Mouse (Mus musculus) B cell, adult 2 months (primary cell): Measurements from ENCODE around the gene Ldb1.
"Not testable (repeated sequence)": the region's sequence is repeated elsewhere in the genome, so short reads cannot be mapped to it uniquely, and the experiment has no call there.

Source experiments
- DNase-seq, 2 experiments: peaks; one replicate each; pipeline ENCODE4 v3.0.0; 2022

The Ldb1 gene

GRCm38 (mm10) chr19:46026567-46026966 is 18.4 kb downstream of the Ldb1 start:
- DNase-seq = no peak

DNA sequence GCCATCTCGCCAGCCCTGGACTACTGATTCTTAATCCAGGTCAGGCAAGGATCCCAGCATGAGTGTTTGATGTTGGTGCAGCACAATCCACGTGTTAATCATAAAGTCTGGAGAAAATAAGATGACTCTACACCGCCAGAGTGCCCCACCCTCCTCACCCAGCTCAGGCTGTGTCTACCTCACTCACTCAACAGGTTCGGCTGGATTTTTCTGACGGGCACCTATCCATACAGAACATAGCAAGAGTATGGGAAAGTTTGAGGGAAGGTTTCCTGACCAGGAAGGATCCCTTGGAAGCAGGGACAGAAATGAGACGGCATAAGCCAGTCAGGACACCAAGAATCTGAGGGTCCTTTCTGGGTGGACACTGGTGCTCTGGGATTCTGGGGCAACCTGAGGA is 20.1 kb downstream of the Ldb1 start:
- no peak for DNase-seq

DNA sequence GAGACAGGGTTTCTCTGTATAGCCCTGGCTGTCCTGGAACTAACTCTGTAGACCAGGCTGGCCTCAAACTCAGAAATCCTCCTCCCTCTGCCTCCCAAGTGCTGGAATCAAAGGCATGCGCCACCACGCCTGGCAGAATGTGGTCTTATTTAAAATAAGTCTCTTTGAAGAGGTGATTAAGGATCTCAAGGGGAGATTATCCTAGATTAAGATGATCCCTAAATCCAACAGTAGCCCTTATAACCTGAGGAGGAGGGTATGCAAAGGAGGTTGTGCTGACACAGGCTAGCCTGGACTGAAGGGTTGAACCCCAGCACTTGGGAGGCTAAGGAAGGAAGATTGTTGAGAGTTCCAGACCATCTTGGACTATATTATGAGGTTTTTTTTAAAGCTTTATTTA is 29.0 kb downstream of the Ldb1 start:
- no peak for DNase-seq

DNA sequence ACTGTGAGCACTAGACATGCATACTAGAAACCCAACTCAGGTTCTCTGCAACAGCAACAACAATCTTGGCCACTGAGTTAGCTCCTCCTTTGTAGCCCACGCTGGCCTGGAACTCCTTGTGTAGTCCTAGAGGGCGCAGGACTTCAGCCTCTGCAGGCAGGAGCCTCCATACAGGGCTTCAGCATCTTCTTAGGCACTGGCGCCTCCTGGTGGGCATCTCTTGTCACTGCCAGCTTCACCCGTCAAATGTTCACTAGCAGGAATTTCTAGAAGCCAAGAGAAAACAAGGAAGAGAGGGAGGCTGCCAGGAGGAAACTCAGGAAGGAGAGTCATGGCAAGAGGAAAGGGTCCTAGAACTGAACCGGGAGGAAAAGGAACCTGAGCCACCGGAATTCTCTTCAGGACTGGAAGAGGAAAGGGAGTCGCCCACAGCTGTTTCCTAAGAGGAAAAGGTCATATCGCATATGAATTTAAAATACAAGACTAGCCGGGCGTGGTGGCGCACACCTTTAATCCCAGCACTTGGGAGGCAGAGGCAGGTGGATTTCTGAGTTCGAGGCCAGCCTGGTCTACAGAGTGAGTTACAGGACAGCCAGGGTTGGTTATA is 30.3 kb downstream of the Ldb1 start:
- DNase-seq = peak; percentile 88 to 89

- DNase-seq = no peak
Measured at GRCm38 (mm10) chr19:46005680-46006079, 39.3 kb downstream of the Ldb1 start.

DNA sequence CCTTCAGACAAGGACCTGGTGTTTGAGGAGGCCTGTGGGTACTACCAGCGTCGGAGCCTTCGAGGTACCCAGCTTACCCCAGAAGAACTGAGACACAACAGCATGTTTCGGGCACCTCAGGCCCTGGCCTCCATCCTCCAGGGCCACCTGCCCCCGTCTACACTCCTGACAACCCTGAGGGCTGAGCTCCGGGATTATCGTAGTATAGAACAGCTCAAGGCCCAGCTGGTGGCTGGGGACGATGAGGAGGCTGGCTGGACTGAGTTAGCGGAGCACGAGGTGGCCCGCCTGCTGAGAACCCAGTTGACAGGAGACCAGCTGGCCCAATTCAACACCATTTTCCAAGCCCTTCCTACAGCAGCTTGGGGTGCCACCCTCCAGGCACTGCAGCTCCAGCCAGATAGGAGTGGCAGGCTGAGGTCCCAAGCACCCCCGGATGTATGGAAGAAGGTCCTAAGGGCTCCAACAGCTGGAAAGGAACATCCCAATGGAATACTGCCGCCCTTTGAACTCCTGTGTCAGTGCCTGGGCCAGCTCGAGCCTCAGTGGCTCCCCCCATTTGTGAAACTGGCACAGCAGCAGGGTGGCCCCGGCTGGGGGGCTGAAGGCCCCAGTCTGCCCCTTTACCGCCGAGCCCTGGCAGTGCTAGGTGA is 40.1 kb downstream of the Ldb1 start:
- no peak for DNase-seq

DNA sequence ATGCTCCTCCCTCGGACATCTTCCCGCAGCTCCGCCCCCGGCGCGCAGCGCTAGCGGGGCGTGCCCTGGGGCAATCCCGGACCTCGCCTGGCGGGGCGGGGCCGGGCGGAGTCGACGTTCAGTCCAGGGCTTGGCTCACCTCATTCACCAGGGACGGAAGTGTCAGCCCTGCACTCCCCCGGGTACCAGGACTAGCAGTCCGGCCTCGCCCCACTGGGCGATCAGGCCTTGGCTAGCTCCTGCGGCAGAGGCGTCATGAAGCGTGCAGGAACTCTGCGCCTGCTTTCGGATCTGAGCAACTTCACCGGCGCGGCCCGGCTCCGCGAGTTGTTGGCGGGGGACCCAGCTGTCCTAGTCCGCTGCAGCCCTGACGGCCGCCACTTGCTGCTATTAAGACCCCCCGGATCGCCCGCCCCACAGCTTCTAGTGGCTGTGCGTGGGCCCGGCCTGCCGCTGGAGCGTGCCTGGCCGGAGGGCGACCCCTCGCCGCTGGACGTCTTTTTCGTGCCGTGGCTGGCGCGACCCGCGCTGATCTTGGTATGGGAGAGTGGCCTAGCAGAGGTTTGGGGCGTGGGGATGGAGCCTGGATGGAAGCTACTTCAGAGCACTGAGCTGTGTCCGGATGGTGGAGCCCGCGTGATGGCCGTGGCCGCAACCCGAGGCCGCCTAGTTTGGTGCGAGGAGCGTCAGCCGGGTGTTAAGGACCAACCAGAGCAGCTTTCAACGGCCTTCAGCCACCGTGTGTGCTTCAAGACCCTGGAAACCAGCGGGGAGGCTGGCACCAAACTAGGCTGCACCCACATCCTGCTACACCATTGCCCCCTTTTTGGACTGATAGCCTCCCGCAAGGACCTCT is 41.4 kb downstream of the Ldb1 start, which contains the start of gene Hps6:
TSS of gene Hps6 (plus strand) at position 138 of the 856 bp plus-strand sequence.
- peak; percentile 86 to 87 for DNase-seq

- no peak for DNase-seq
Measured at GRCm38 (mm10) chr19:46002279-46002678, 42.7 kb downstream of the Ldb1 start.

GRCm38 (mm10) chr19:45999378-45999777 is 45.6 kb downstream of the Ldb1 start:
- DNase-seq = no peak

GRCm38 (mm10) chr19:45998694-45999217 is 46.3 kb downstream of the Ldb1 start:
- no peak for DNase-seq

- peak; percentile 95 for DNase-seq
Measured at GRCm38 (mm10) chr19:45997785-45998693, 47.0 kb downstream of the Ldb1 start, which contains the start of gene Armh3. TSS of gene Armh3 (minus strand) at chr19:45998488.

- peak; percentile 27 to 34 for DNase-seq
Measured at GRCm38 (mm10) chr19:45997365-45997764, 47.6 kb downstream of the Ldb1 start.

- DNase-seq = no peak
Measured at GRCm38 (mm10) chr19:45993981-45994737, 50.9 kb downstream of the Ldb1 start.

- DNase-seq = not testable (repeated sequence)
Measured at GRCm38 (mm10) chr19:45993441-45993840, 51.6 kb downstream of the Ldb1 start.

- no peak for DNase-seq
Measured at GRCm38 (mm10) chr19:45991171-45991570, 53.8 kb downstream of the Ldb1 start.

- DNase-seq = no peak
Measured at GRCm38 (mm10) chr19:45988238-45988637, 56.8 kb downstream of the Ldb1 start.

GRCm38 (mm10) chr19:45984379-45984778 is 60.6 kb downstream of the Ldb1 start:
- DNase-seq = peak in 1 of 2 experiments; percentile 14
